Mouse (Mus musculus): ENCODE data around the gene Pim2. TPM values are rescaled to one million over a fixed set of nuclear protein-coding genes. Genes with fewer than 3 reads are reported as not detected.
"Not testable (repeated sequence)": the region's sequence is repeated elsewhere in the genome, so short reads cannot be mapped to it uniquely, and the experiment has no call there.

Pim2 gene
- total RNA-seq, 2 experiments from 2014 or later, result 2.1 to 2.8 TPM

DNA sequence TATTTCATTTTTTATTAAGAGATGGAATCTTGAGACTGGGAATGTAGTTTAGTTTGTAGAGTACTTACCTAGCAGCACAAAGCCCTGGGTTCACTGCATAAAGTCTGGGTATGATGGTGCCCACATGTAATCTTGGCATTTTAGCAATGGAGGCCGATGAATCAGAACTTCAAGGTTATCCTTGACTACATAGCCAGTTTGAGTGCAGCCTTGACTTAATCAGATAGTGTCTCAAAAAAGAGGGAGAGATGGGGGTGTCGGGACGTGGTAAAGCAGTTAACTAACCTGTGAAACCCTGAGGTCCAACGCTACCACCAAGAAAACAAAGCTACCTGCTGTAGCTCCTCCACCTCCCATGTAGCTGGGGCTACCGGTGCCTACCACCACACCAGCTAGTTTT is 26.4 kb downstream of the Pim2 start:
- DNase-seq, result no peak
- intact Hi-C loops (cut with DNase I), result no loop called here

GRCm38 (mm10) chrX:7907735-7908134 is 29.7 kb downstream of the Pim2 start, which contains the start of gene Gm10491:
Gene Gm10491, minus strand, starts transcription at chrX:7907835.
- intact Hi-C loops (cut with DNase I), result no loop called here
- no peak for DNase-seq

DNA sequence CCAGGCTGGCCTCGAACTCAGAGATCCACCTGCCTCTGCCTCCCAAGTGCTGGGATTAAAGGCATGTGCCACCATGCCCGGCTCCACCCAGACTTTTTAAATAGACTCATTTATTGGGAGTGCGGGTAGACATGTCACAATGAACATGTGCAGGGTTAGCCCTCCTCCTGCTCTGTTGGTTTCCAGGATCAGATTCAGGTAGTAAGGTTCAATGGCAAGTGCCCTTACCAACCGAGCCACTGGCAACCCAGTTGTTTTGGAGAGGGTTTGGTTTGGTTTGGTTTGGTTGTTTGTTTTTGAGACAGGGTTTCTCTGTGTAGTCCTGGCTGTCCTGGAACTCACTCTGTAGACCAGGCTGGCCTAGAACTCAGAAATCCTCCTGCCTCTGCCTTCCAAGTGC is 31.2 kb downstream of the Pim2 start, which contains the start of gene Gm10490:
Gene Gm10490, plus strand, starts transcription at position 301 of the 400 bp plus-strand sequence.
- intact Hi-C loops (cut with DNase I); DNase-seq: not testable (repeated sequence)

- intact Hi-C loops (cut with DNase I), result loop anchor here (10.0 kb wide), 1 partner anchor 204 kb away; no protein-coding TSS in a partner anchor
- DNase-seq, result peak in 1 of 2 experiments; percentile 9
Observed at GRCm38 (mm10) chrX:7910473-7910872, 32.4 kb downstream of the Pim2 start.

DNA sequence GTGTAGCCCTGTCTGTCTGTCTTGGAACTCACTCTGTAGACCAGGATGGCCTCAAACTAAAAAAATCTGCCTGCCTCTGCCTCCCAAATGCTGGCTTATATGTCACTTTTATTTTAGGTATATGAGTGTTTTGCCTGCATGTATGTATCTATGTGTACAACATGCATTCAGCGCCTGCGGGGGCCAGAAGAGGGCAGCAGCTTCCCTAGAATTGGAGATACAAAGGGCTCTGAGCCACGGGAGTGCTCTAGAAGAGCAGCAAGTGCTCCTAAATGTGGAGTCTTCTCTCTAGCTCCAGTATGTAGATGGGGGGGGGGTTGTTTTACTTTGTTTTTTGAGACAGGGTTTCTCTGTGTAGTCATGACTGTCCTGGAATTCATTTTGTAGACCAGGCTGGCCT is 37.6 kb downstream of the Pim2 start:
- DNase-seq, result peak; percentile 21 to 49
- intact Hi-C loops (cut with DNase I), result loop anchor here (1.0 to 10.0 kb wide), 2 partner anchors 102 to 199 kb away; no protein-coding TSS in a partner anchor

- intact Hi-C loops (cut with DNase I), result loop anchor here (10.0 kb wide), 1 partner anchor 197 kb away; no protein-coding TSS in a partner anchor
- not testable (repeated sequence) for DNase-seq
Observed at GRCm38 (mm10) chrX:7917960-7918359, 39.9 kb downstream of the Pim2 start.

- intact Hi-C loops (cut with DNase I), result loop anchor here (10.0 kb wide), 1 partner anchor 195 kb away; no protein-coding TSS in a partner anchor
- DNase-seq, result no peak
Observed at GRCm38 (mm10) chrX:7919601-7920383, 41.7 kb downstream of the Pim2 start, which contains the start of gene Pcsk1n. Gene Pcsk1n, plus strand, starts transcription at chrX:7919822.

- intact Hi-C loops (cut with DNase I), result no loop called here
Observed at GRCm38 (mm10) chrX:7922032-7922431, 44.0 kb downstream of the Pim2 start.

DNA sequence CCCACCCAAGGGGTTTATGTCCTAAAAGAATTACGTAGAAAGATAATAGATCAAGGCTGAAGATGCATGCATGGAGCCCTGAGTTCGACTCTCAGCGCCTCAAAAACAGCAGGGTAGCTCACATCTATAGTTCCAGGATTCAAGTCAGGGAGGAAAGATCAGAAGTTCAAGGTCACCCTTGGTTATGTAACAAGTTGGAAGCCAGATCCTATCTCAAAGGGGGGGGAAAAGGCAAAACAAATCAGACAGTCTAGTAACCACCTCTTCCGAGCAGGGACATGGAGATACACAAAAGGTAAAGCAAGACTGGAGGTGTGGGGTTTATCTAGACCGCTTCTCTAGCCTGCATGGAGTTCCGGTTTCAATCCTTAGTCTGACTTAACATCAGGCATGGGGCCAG is 48.2 kb downstream of the Pim2 start:
- DNase-seq, result no peak
- intact Hi-C loops (cut with DNase I), result no loop called here

More at GRCm38 (mm10) chrX:7922032-7922431, 44.0 kb downstream of the Pim2 start:
- no peak for DNase-seq

DNA sequence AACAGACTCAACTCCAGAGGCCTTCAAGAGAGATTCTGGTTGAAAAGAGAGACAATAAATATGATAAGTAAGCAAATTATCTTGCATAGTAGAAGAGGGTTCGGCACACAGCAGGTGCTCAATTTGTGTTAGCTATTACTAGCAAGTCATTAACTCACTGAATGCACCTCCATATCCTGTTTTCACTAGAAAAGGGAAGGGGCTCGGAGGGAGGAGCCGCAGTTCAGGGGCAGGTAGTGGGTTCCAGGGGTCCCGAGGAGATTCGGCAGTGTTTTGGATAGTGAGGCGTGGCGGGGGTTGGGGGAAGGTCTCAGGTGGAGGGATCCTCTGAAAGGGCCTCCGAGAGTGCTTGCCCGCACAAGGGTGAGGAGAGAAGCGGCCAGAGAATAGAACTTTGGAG is 49.1 kb downstream of the Pim2 start:
- no peak for DNase-seq
- intact Hi-C loops (cut with DNase I), result no loop called here

GRCm38 (mm10) chrX:7928270-7928790 is 50.3 kb downstream of the Pim2 start, which contains the start of gene Eras:
Gene Eras, minus strand, starts transcription at chrX:7928607.
- DNase-seq, result no peak
- intact Hi-C loops (cut with DNase I), result no loop called here

Other genes starting within 250 kb of the Pim2 start
- 1 to 10 TPM in 1 of 2 experiments, under 1 TPM in 1; 0.57 to 1.9 TPM for gene Syp, start 239.8 kb upstream of the Pim2 start, total RNA-seq (2021)
- 10 to 100 TPM; 19.4 to 21.7 TPM for gene Prickle3, start 221.0 kb upstream of the Pim2 start, total RNA-seq (2021)
- gene Plp2, start 206.9 kb upstream of the Pim2 start, total RNA-seq (2021), result 10 to 100 TPM; 84.8 to 88.4 TPM
- 10 to 100 TPM; 10.8 to 13.9 TPM for gene Magix, start 197.0 kb upstream of the Pim2 start, total RNA-seq (2021)
- 10 to 100 TPM; 24.8 to 26.8 TPM for gene Gpkow, start 181.1 kb upstream of the Pim2 start, total RNA-seq (2021)
- gene Wdr45, start 163.9 kb upstream of the Pim2 start, total RNA-seq (2021), result 10 to 100 TPM; 31.0 to 33.4 TPM
- not detected for gene Gm45208, start 156.0 kb upstream of the Pim2 start, total RNA-seq (2021)
- 10 to 100 TPM in 1 of 2 experiments, 1 to 10 TPM in 1; 9.4 to 10.6 TPM for gene Praf2, start 149.8 kb upstream of the Pim2 start, total RNA-seq (2021)
- 1 to 10 TPM; 1.4 to 1.7 TPM for gene Ccdc120, start 127.4 kb upstream of the Pim2 start, total RNA-seq (2021)
- 10 to 100 TPM; 17.4 to 19.0 TPM for gene Tfe3, start 115.7 kb upstream of the Pim2 start, total RNA-seq (2021)
- gene Gripap1, start 88.5 kb upstream of the Pim2 start, total RNA-seq (2021), result 10 to 100 TPM; 27.7 to 30.2 TPM
- under 1 TPM; 0.79 to 0.94 TPM for gene Kcnd1, start 56.0 kb upstream of the Pim2 start, total RNA-seq (2021)
- 10 to 100 TPM; 34.0 to 38.8 TPM for gene Otud5, start 36.9 kb upstream of the Pim2 start, total RNA-seq (2021)
- gene Slc35a2, start 5.8 kb downstream of the Pim2 start, total RNA-seq (2021), result 10 to 100 TPM; 15.5 to 15.8 TPM
- 10 to 100 TPM; 33.3 to 33.7 TPM for gene Pqbp1, start 21.0 kb downstream of the Pim2 start, total RNA-seq (2021)
- 10 to 100 TPM; 46.4 to 51.2 TPM for gene Timm17b, start 21.1 kb downstream of the Pim2 start, total RNA-seq (2021)
- not detected for gene Gm10491, start 29.6 kb downstream of the Pim2 start, total RNA-seq (2021)
- not detected for gene Gm10490, start 31.3 kb downstream of the Pim2 start, total RNA-seq (2021)
- not detected for gene Pcsk1n, start 41.6 kb downstream of the Pim2 start, total RNA-seq (2021)
- not detected for gene Eras, start 50.3 kb downstream of the Pim2 start, total RNA-seq (2021)
- gene Hdac6, start 69.6 kb downstream of the Pim2 start, total RNA-seq (2021), result 10 to 100 TPM; 21.5 to 23.7 TPM
- not detected for gene Gata1, start 99.8 kb downstream of the Pim2 start, total RNA-seq (2021)
- not detected for gene Glod5, start 140.2 kb downstream of the Pim2 start, total RNA-seq (2021)
- gene Suv39h1, start 196.5 kb downstream of the Pim2 start, total RNA-seq (2021), result 1 to 10 TPM; 8.3 to 8.8 TPM
- 1 to 10 TPM; 2.3 to 3.0 TPM for gene Was, start 212.2 kb downstream of the Pim2 start, total RNA-seq (2021)